Mouse (Mus musculus) testis, adult 2 months (tissue): Measurements from ENCODE around the gene Myo1d. TPM values are rescaled to one million over a fixed set of nuclear protein-coding genes. Genes with fewer than 3 reads are reported as not detected.

Experiments used
- H3K27ac ChIP-seq: fragments of 200-500 bp; 2 replicates; pipeline ENCODE4 v1.5.1; 2012; ENCODE audit warnings: low read depth, low read length; ENCODE audit not compliant: control insufficient read depth, insufficient read depth
- H3K27me3 ChIP-seq: fragments of 200-500 bp; 2 replicates; pipeline ENCODE4 v1.6.1; 2012; ENCODE audit warnings: mild to moderate bottlenecking, low read length, moderate library complexity; ENCODE audit not compliant: control insufficient read depth, insufficient read depth
- H3K36me3 ChIP-seq: fragments of 200-500 bp; 2 replicates; pipeline ENCODE4 v1.6.1; 2012; ENCODE audit warnings: mild to moderate bottlenecking, low read length; ENCODE audit not compliant: control insufficient read depth, insufficient read depth
- H3K4me1 ChIP-seq: fragments of 200-500 bp; 2 replicates; pipeline ENCODE4 v1.6.1; 2012; ENCODE audit warnings: low read length; ENCODE audit not compliant: control insufficient read depth, insufficient read depth
- H3K4me3 ChIP-seq: fragments of 200-500 bp; 2 replicates; pipeline ENCODE4 v1.5.1; 2012; ENCODE audit warnings: low read depth, mild to moderate bottlenecking, low read length, moderate library complexity, mixed read lengths; ENCODE audit not compliant: control insufficient read depth
- CTCF ChIP-seq: fragments of 200-500 bp; IDR thresholded peaks from 2 replicates; pipeline ENCODE4 v1.5.1; 2012; ENCODE audit warnings: low read depth, mild to moderate bottlenecking, inconsistent platforms, low read length, moderate library complexity; ENCODE audit not compliant: control insufficient read depth, insufficient read depth, insufficient replicate concordance
- POLR2A ChIP-seq: fragments of 200-500 bp; IDR thresholded peaks from 2 replicates; pipeline ENCODE4 v1.6.1; 2012; ENCODE audit warnings: low read depth, mild to moderate bottlenecking, inconsistent platforms, low read length, moderate library complexity; ENCODE audit not compliant: control insufficient read depth
- polyA plus RNA-seq: library from polyadenylated mRNA; depleted of rRNA; stranded (reverse); fragments of >200 nt; gene quantifications from 2 replicates; pipeline ENCODE4 v1.2.3, GENCODE M21; 2012

Myo1d gene
- polyA plus RNA-seq, 1 experiment, result 4.6 TPM

DNA sequence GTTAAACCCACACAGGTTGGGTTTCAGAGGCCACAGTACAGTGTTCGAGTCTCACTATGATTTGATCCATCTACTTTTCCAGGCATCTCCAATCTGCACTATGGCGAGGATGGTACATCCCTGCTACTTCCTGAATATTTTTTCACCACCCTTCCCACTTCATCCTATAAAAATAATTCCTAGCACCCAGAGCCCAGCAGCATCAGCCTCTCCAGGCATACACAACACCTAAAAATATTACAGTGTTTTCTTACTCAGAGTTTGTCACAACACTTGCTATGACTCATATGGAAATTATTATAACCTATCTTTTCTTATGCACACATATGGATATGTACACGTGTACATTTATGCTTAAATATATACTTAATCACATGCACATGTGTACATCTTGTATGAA is 115.6 kb downstream of the Myo1d start:
- H3K27ac ChIP-seq, result no peak overlapping the region
- H3K4me1 ChIP-seq, result no peaks in the 10 kb centered on the region
- no peaks in the 10 kb centered on the region for H3K27me3 ChIP-seq
- no peak for TF ChIP-seq CTCF
- TF ChIP-seq POLR2A, result no peak
- no peak overlapping the region for H3K4me3 ChIP-seq
- no peaks in the 10 kb centered on the region for H3K36me3 ChIP-seq

DNA sequence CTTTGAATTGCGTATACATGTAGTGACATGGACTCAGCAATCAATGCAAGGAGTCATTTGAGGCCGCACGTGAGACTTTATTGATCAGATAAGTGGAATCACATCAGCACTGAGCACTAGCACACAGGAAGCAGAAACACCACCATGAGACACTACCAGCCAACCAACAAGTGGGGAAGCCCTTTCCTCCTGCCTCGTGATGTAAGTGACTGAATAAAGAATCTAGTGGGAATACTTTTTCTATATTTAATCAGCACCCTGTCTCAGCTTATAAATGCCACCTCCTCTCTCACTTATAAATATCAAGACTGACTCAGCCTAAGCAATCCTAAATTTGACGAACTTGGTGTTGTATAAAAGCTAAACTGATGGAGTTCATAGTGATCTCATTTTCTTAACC is 134.7 kb downstream of the Myo1d start:
- Histone ChIP-seq H3K4me3 (no peak overlapping the region), H3K4me1 (no peaks in the 10 kb centered on the region), H3K27me3 (no peaks in the 10 kb centered on the region), H3K36me3 (no peaks in the 10 kb centered on the region), H3K27ac (no peak overlapping the region)
- no peak for TF ChIP-seq POLR2A
- no peak for TF ChIP-seq CTCF

DNA sequence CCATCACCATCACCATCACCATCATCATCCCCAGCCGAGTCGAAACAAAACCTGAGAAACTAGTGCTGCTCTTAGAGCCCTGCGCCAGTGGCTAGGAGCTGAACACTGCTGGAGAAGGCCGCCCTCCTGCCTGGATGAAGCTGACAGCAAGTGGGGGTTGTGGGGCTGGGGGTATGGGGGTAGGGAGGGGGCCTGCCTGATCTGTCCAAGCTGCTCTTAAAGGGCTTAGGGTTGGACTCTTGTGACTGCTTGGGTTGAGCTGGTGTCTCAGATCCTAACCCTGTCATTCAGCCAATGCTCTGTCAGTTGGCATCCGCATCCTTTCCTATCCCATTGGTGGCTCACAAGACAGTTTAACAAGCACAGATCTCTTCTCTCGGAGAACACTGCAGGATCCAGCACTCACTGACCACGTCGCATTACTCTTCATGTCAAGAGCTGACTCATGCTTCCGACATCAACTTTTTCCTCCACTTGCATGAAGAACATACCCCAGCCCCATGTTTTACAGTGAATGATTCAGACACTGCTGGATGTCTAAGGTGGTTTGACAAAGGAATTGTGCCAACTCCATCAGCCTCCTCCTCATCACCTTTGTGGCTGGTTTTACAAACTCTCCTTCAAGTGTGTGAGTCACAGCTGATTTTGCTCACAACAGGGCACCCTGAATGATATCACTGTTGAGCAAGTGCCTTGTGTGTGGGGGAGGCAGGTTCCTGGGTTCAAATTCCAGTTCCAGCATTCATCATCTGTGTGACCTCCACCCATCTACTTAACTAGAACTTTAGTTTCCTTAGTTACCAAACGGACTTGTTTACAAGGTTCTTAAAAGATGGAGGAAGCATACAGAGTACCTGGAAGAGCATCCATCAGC is 150.6 kb downstream of the Myo1d start:
- H3K4me1 ChIP-seq, result no peaks in the 10 kb centered on the region
- H3K27me3 ChIP-seq, result no peaks in the 10 kb centered on the region
- no peaks in the 10 kb centered on the region for H3K36me3 ChIP-seq
- H3K4me3 ChIP-seq, result no peak overlapping the region
- no peak overlapping the region for H3K27ac ChIP-seq
- TF ChIP-seq CTCF (no peak), POLR2A (no peak)

DNA sequence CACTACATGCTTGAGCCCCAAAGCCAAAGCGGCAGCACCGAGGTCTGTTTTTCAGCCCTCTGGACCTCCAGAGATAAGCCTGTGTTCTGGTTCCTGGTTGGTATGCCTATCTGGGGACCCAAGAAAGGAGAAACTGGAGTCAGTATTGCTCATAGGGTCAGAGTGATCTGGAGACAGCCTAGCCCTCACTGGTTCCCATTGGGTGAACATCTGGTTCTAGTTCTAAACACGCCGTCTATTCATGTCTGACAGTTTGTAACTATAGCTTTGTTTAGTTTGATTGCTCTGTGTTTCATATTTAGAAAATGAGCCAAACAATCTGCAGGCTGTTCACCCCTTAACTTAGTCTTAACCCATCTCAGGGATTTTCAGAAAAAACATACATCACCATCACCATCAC is 151.2 kb downstream of the Myo1d start:
- TF ChIP-seq POLR2A, result no peak
- TF ChIP-seq CTCF, result no peak
- H3K36me3 ChIP-seq, result no peaks in the 10 kb centered on the region
- H3K4me3 ChIP-seq, result no peak overlapping the region
- H3K27me3 ChIP-seq, result no peaks in the 10 kb centered on the region
- H3K27ac ChIP-seq, result no peak overlapping the region
- H3K4me1 ChIP-seq, result no peaks in the 10 kb centered on the region

DNA sequence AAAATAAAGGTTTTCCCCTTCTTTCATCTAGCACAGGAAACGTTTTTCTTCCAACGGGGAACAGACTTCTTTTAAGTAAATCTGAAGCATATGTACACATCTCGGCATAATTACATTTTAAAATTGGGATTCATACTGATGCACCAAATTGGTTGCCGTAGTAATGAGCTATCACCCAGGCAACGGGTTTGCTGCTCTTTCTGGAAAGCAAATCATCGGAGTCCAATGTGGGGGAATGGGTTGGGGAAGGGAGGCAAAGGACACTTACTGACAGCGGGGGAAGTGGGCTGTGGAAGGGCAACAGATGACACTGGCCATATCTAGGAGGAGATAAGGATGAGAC is 156.8 kb downstream of the Myo1d start:
- H3K27ac ChIP-seq, result no peak overlapping the region
- TF ChIP-seq POLR2A (no peak), CTCF (no peak)
- no peaks in the 10 kb centered on the region for H3K36me3 ChIP-seq
- no peak overlapping the region for H3K4me3 ChIP-seq
- H3K4me1 ChIP-seq, result no peaks in the 10 kb centered on the region
- H3K27me3 ChIP-seq, result no peaks in the 10 kb centered on the region

DNA sequence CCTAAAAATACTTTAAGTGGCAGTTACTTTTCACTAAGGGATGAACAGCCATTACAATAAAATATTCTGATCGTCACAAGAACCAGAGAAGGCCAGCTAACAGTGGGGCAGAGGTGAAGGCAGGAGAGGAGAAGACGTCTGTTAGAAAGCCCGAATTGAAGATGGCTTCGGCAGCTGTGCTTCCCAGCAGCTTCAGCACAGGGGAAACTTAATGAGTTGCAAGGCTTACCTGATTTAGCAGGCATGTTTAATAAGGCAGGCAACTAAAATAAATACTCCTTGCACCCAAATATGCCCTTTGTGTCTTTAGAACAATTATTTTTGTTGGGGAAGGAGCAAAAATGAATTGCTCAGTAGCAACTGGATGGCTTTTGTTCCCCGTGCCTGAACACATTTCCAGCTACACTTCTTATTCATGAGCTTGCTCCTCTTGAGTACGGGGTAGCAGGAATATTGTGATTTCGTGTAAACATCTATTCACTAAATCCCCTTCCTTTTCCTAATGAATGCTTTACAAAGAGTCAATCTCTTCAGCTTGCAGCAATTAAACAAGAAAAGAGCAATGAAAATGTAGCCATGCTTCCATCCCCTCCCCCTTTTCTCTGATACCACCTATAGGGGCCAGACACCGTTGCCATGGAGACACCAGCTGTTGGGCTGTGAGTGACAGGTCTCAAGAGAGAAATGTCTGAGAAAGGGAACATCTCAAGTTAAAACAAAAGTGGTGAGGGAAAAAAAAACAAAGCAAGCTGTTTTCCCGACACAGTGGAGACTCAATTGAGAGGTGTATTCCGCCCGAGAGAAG is 157.4 kb downstream of the Myo1d start:
- Histone ChIP-seq H3K4me1 (no peaks in the 10 kb centered on the region), H3K27me3 (no peaks in the 10 kb centered on the region), H3K4me3 (no peak overlapping the region), H3K27ac (no peak overlapping the region), H3K36me3 (no peaks in the 10 kb centered on the region)
- TF ChIP-seq POLR2A (no peak), CTCF (no peak)

DNA sequence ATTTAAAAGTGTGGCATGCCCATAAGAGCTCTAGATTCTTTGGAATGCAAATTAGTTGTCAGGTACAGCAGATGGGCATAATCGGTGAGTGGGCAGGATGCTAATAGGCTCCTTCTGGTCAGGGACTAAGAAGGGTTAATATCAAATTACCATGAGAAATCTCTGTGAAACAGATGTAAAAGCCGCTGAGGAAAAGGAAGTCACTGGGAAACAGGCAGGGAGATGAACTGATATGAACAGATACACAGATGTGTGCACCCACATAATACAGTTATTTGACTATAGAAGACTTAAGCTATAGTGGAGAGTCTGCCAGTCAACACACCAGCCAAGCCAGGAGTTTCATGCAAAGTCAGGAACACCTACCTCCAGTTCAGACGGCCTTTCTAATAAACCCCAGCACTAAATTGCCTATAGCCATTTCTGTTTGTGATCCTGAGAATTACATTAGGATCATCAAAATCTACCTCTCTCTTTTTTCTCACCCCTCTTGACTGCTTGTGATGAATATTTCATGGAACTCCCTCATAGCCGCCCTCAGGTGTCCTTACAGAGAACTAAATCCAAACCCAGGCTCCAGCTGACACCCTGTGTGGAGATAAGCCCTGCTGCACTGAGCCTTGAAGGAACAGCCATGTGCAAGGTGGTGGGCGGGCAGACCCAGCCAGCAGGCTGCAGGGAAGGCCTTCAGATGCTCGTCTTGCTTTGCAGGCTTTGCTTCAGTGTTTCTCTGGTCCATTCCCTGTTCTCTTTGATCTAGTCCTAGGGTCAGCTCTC is 164.7 kb downstream of the Myo1d start:
- TF ChIP-seq POLR2A (no peak), CTCF (no peak)
- no peaks in the 10 kb centered on the region for H3K4me1 ChIP-seq
- no peak overlapping the region for H3K27ac ChIP-seq
- H3K27me3 ChIP-seq, result no peaks in the 10 kb centered on the region
- H3K4me3 ChIP-seq, result no peak overlapping the region
- H3K36me3 ChIP-seq, result no peaks in the 10 kb centered on the region
